Mouse (Mus musculus): ENCODE data around the gene Parp1.

DNA sequence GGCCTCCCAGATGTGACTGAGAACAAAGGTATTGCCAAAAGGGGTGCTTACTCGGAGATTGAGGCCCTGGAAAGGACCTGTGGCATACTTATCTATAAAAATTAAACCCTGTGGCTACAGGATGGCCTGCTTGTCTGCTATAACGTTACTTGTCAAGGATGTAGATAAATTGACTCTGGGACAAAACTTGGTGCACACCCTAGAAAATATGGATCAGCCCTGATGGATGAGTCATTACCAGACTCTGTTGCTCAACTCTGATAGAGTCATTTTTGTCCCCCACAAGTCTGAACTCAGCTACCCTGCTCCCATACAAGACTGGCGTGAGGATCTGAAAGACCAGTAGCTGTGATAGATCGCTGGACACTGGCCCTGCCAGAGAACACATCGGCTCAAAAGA lies 11.8 kb upstream of the Parp1 start:
- TF ChIP-seq POLR2A (IDR thresholded peaks at IDR 0.05; ENCODE audit: insufficient read length, low read depth) (no peak), MAX (IDR thresholded peaks at IDR 0.05; ENCODE audit: low read depth) (no peak), TCF12 (IDR thresholded peaks at IDR 0.05; ENCODE audit: insufficient read depth, poor library complexity, severe bottlenecking) (no peak), USF1 (IDR thresholded peaks at IDR 0.05; ENCODE audit: low read depth) (no peak), MYOD1 (IDR thresholded peaks at IDR 0.05; ENCODE audit: control insufficient read depth in 1 of 3, insufficient read length in 2 of 3, low read depth in 2 of 3) (no peak), TCF3 (IDR thresholded peaks at IDR 0.05; ENCODE audit: insufficient read length, low read depth) (no peak), CEBPB (IDR thresholded peaks at IDR 0.05; ENCODE audit: insufficient read depth, poor library complexity, severe bottlenecking) (peak; percentile 68; the same call in 1 of the 2 replicates), POLR2AphosphoS2 (IDR thresholded peaks at IDR 0.05; ENCODE audit: insufficient read length, low read depth) (no peak), MYOG (IDR thresholded peaks at IDR 0.05; ENCODE audit: control insufficient read depth in 1 of 3, insufficient read depth in 1 of 3, insufficient read length in 2 of 3, low read depth in 2 of 3) (no peak), E2F4 (IDR thresholded peaks at IDR 0.05; ENCODE audit: insufficient read depth) (no peak), REST (IDR thresholded peaks at IDR 0.05; ENCODE audit: insufficient read depth, insufficient read length) (no peak)

Data from myocyte (in vitro differentiated cells).